Mouse (Mus musculus) spleen, postnatal 10 days (tissue): Measurements from ENCODE around the gene Pcdh8.

Source experiments
- DNase-seq, 2 experiments: peaks; one replicate each; pipeline ENCODE4 v3.0.0; 2021 to 2022; ENCODE audit warnings: low spot score in 2 of 2

Pcdh8 gene

GRCm38 (mm10) chr14:79771094-79771535, at the start of gene Pcdh8:
TSS of gene Pcdh8 (minus strand) at chr14:79771312.
- DNase-seq, result peak in 1 of 2 experiments; percentile 13

- no peak for DNase-seq
Observed at GRCm38 (mm10) chr14:79814709-79815108, 43.6 kb upstream of the Pcdh8 start.

GRCm38 (mm10) chr14:79814084-79814483, 43.0 kb upstream of the Pcdh8 start:
- no peak for DNase-seq

- DNase-seq, result no peak
Observed at GRCm38 (mm10) chr14:79793179-79793578, 22.1 kb upstream of the Pcdh8 start.

- DNase-seq, result no peak
Observed at GRCm38 (mm10) chr14:79789535-79789934, 18.4 kb upstream of the Pcdh8 start.

- DNase-seq, result no peak
Observed at GRCm38 (mm10) chr14:79788656-79789204, 17.6 kb upstream of the Pcdh8 start.

- DNase-seq, result no peak
Observed at GRCm38 (mm10) chr14:79787918-79788317, 16.8 kb upstream of the Pcdh8 start.

GRCm38 (mm10) chr14:79785400-79785799, 14.3 kb upstream of the Pcdh8 start:
- no peak for DNase-seq

- DNase-seq, result no peak
Observed at GRCm38 (mm10) chr14:79780889-79781288, 9.8 kb upstream of the Pcdh8 start.

GRCm38 (mm10) chr14:79780332-79780731, 9.2 kb upstream of the Pcdh8 start:
- no peak for DNase-seq

- DNase-seq, result no peak
Observed at GRCm38 (mm10) chr14:79779841-79780240, 8.7 kb upstream of the Pcdh8 start.

- DNase-seq, result no peak
Observed at GRCm38 (mm10) chr14:79773425-79774391, 2.6 kb upstream of the Pcdh8 start.

- DNase-seq, result no peak
Observed at GRCm38 (mm10) chr14:79771802-79772511, 845 bp upstream of the Pcdh8 start.

- DNase-seq, result no peak
Observed at GRCm38 (mm10) chr14:79770306-79771093, 612 bp downstream of the Pcdh8 start.

- peak; percentile 10 to 60 for DNase-seq
Observed at GRCm38 (mm10) chr14:79769618-79770017, 1.5 kb downstream of the Pcdh8 start.

- no peak for DNase-seq
Observed at GRCm38 (mm10) chr14:79768996-79769395, 2.1 kb downstream of the Pcdh8 start.

- no peak for DNase-seq
Observed at GRCm38 (mm10) chr14:79768076-79768830, 2.9 kb downstream of the Pcdh8 start.

GRCm38 (mm10) chr14:79767601-79768000, 3.5 kb downstream of the Pcdh8 start:
- DNase-seq, result no peak

- no peak for DNase-seq
Observed at GRCm38 (mm10) chr14:79765196-79765765, 5.8 kb downstream of the Pcdh8 start.

- DNase-seq, result no peak
Observed at GRCm38 (mm10) chr14:79754601-79755222, 16.4 kb downstream of the Pcdh8 start.
